Mouse (Mus musculus): ENCODE results near the gene Slc22a13. TPM values are rescaled to one million over a fixed set of nuclear protein-coding genes. Genes with fewer than 3 reads are reported as not detected.

Slc22a13 gene
- total and polyA plus RNA-seq, 2 experiments = 0.06 TPM; not detected in 1

- Histone ChIP-seq H3K27me3 (ENCODE audit: control insufficient read depth, insufficient read depth, low read length) (no peaks in the 10 kb centered on the region), H3K36me3 (ENCODE audit: control insufficient read depth, insufficient read depth, low read length) (no peaks in the 10 kb centered on the region), H3K4me1 (ENCODE audit: control insufficient read depth, insufficient read depth, low read length) (peaks cover 6% of the 10 kb centered on the region; the same call in 1 of the 2 replicates), H3K4me3 (ENCODE audit: insufficient read depth, low read depth, low read length) (no peak overlapping the region), H3K79me2 (ENCODE audit: control insufficient read depth, insufficient read depth, low read length) (no peaks in the 10 kb centered on the region), H3K27ac (replicated peaks; ENCODE audit: insufficient read depth, low read depth, low read length) (no peak overlapping the region), H3K9ac (ENCODE audit: low read depth, low read length) (no peak overlapping the region)
- DNase-seq (ENCODE audit: extremely low read depth, low read depth, low spot score) = no peak
- no peak for TF ChIP-seq CTCF (IDR thresholded peaks at IDR 0.05; ENCODE audit: low read depth, low read length)
- TF ChIP-seq POLR2A (IDR thresholded peaks at IDR 0.05; ENCODE audit: extremely low read depth, insufficient read depth, low read length) = no peak
- 82% methylated on average over 8 of the region's 8 CpGs for WGBS
Measured at GRCm38 (mm10) chr9:119212996-119213395, 4.1 kb upstream of the Slc22a13 start.

GRCm38 (mm10) chr9:119207113-119207512, 1.8 kb downstream of the Slc22a13 start:
- no peak for DNase-seq (ENCODE audit: extremely low read depth, low read depth, low spot score)

DNA sequence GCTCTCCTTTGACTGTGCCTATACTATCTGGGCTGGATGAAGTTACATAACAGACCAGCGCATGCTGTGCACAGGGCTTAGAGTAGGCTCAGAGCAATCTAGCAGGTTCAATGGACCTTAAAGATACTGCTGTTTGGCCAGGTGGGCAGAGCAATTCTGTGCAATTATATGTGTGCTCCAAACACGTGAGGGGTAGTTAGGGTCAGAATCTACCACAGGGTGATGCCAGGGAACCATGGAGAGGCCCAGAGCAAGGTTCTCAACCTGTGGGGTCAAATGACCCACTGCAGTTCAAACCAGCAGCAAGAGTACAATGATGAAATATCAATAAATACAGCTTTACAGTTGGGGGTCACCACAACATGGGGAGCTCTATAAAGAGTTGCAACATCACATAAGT, 2.2 kb downstream of the Slc22a13 start:
- H3K27me3 ChIP-seq (ENCODE audit: control insufficient read depth, insufficient read depth, low read length) = no peaks in the 10 kb centered on the region
- TF ChIP-seq CTCF (IDR thresholded peaks at IDR 0.05; ENCODE audit: low read depth, low read length) = no peak
- no peak for TF ChIP-seq POLR2A (IDR thresholded peaks at IDR 0.05; ENCODE audit: extremely low read depth, insufficient read depth, low read length)
- WGBS = 69% methylated on average over 2 of the region's 2 CpGs
- H3K27ac ChIP-seq (replicated peaks; ENCODE audit: insufficient read depth, low read depth, low read length) = no peak overlapping the region
- no peak for DNase-seq (ENCODE audit: extremely low read depth, low read depth, low spot score)
- no peaks in the 10 kb centered on the region for H3K79me2 ChIP-seq (ENCODE audit: control insufficient read depth, insufficient read depth, low read length)
- no peaks in the 10 kb centered on the region for H3K4me1 ChIP-seq (ENCODE audit: control insufficient read depth, insufficient read depth, low read length)
- H3K4me3 ChIP-seq (ENCODE audit: insufficient read depth, low read depth, low read length) = no peak overlapping the region
- no peak overlapping the region for H3K9ac ChIP-seq (ENCODE audit: low read depth, low read length)
- H3K36me3 ChIP-seq (ENCODE audit: control insufficient read depth, insufficient read depth, low read length) = no peaks in the 10 kb centered on the region

More at GRCm38 (mm10) chr9:119207113-119207512, 1.8 kb downstream of the Slc22a13 start:
- 45% methylated on average over 4 of the region's 4 CpGs for WGBS
- Histone ChIP-seq H3K27ac (replicated peaks; ENCODE audit: insufficient read depth, low read depth, low read length) (no peak overlapping the region), H3K9ac (ENCODE audit: low read depth, low read length) (no peak overlapping the region), H3K4me1 (ENCODE audit: control insufficient read depth, insufficient read depth, low read length) (no peaks in the 10 kb centered on the region), H3K27me3 (ENCODE audit: control insufficient read depth, insufficient read depth, low read length) (no peaks in the 10 kb centered on the region), H3K4me3 (ENCODE audit: insufficient read depth, low read depth, low read length) (no peak overlapping the region), H3K79me2 (ENCODE audit: control insufficient read depth, insufficient read depth, low read length) (no peaks in the 10 kb centered on the region), H3K36me3 (ENCODE audit: control insufficient read depth, insufficient read depth, low read length) (no peaks in the 10 kb centered on the region)
- TF ChIP-seq POLR2A (IDR thresholded peaks at IDR 0.05; ENCODE audit: extremely low read depth, insufficient read depth, low read length) = no peak
- no peak for TF ChIP-seq CTCF (IDR thresholded peaks at IDR 0.05; ENCODE audit: low read depth, low read length)

- H3K79me2 ChIP-seq (ENCODE audit: control insufficient read depth, insufficient read depth, low read length) = no peaks in the 10 kb centered on the region
- H3K36me3 ChIP-seq (ENCODE audit: control insufficient read depth, insufficient read depth, low read length) = no peaks in the 10 kb centered on the region
- no peak overlapping the region for H3K9ac ChIP-seq (ENCODE audit: low read depth, low read length)
- WGBS = 85% methylated on average over 5 of the region's 5 CpGs
- TF ChIP-seq CTCF (IDR thresholded peaks at IDR 0.05; ENCODE audit: low read depth, low read length) (no peak), POLR2A (IDR thresholded peaks at IDR 0.05; ENCODE audit: extremely low read depth, insufficient read depth, low read length) (no peak)
- no peak overlapping the region for H3K4me3 ChIP-seq (ENCODE audit: insufficient read depth, low read depth, low read length)
- no peaks in the 10 kb centered on the region for H3K27me3 ChIP-seq (ENCODE audit: control insufficient read depth, insufficient read depth, low read length)
- no peak overlapping the region for H3K27ac ChIP-seq (replicated peaks; ENCODE audit: insufficient read depth, low read depth, low read length)
- H3K4me1 ChIP-seq (ENCODE audit: control insufficient read depth, insufficient read depth, low read length) = no peaks in the 10 kb centered on the region
- DNase-seq (ENCODE audit: extremely low read depth, low read depth, low spot score) = no peak
Measured at GRCm38 (mm10) chr9:119205756-119206155, 3.1 kb downstream of the Slc22a13 start.

DNA sequence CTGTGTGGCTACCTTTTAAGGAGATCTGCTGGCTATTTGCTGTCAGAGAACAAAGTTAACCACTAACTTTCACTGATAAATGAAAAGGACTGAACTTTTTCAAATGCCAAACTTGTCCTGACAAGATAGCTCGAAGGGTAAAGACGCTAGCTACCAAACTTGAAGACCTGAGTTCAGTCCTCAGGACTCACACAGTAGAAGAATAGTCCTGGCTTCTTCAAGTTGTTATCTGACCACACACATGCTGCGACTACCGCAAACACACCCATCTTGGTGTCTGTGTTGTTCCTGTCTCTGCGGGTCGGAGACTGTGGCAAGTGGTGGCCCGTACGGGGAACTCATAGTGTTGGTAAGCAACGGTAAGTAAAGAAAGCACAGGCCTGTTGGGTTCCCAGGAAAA, 5.3 kb downstream of the Slc22a13 start:
- 97% methylated on average over 9 of the region's 9 CpGs for WGBS
- TF ChIP-seq POLR2A (IDR thresholded peaks at IDR 0.05; ENCODE audit: extremely low read depth, insufficient read depth, low read length) = no peak
- no peak for DNase-seq (ENCODE audit: extremely low read depth, low read depth, low spot score)

DNA sequence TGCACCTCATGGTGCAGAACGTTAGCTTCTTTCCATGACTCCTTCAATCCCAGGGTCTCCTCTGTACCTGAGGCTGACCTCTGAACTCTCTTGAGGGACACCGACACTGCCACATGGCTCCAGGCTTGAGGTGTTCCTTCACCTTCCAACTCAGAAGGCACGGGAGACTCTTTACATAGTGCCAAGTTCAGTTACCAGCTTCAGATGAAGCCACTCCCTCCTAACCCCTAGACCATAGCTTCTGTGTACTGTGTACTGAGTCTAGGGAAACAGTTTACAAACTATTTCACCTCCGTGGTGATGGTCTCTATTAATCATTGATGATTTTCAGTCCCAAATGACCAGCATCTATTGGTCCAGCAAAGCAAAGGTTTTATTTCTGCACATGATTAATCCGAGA, 7.2 kb downstream of the Slc22a13 start:
- WGBS = 77% methylated on average over 5 of the region's 5 CpGs
- no peak for DNase-seq (ENCODE audit: extremely low read depth, low read depth, low spot score)
- peaks cover 6% of the 10 kb centered on the region; the same call in 1 of the 2 replicates for H3K4me1 ChIP-seq (ENCODE audit: control insufficient read depth, insufficient read depth, low read length)
- no peaks in the 10 kb centered on the region for H3K36me3 ChIP-seq (ENCODE audit: control insufficient read depth, insufficient read depth, low read length)
- H3K79me2 ChIP-seq (ENCODE audit: control insufficient read depth, insufficient read depth, low read length) = no peaks in the 10 kb centered on the region
- H3K27me3 ChIP-seq (ENCODE audit: control insufficient read depth, insufficient read depth, low read length) = no peaks in the 10 kb centered on the region
- H3K9ac ChIP-seq (ENCODE audit: low read depth, low read length) = no peak overlapping the region
- no peak overlapping the region for H3K4me3 ChIP-seq (ENCODE audit: insufficient read depth, low read depth, low read length)
- H3K27ac ChIP-seq (replicated peaks; ENCODE audit: insufficient read depth, low read depth, low read length) = no peak overlapping the region
- no peak for TF ChIP-seq CTCF (IDR thresholded peaks at IDR 0.05; ENCODE audit: low read depth, low read length)
- TF ChIP-seq POLR2A (IDR thresholded peaks at IDR 0.05; ENCODE audit: extremely low read depth, insufficient read depth, low read length) = no peak

More for the DNA sequence above, 5.3 kb downstream of the Slc22a13 start:
- no peak overlapping the region for H3K4me3 ChIP-seq (ENCODE audit: insufficient read depth, low read depth, low read length)
- no peak overlapping the region for H3K27ac ChIP-seq (replicated peaks; ENCODE audit: insufficient read depth, low read depth, low read length)
- H3K9ac ChIP-seq (ENCODE audit: low read depth, low read length) = no peak overlapping the region
- H3K36me3 ChIP-seq (ENCODE audit: control insufficient read depth, insufficient read depth, low read length) = no peaks in the 10 kb centered on the region
- no peaks in the 10 kb centered on the region for H3K27me3 ChIP-seq (ENCODE audit: control insufficient read depth, insufficient read depth, low read length)
- H3K79me2 ChIP-seq (ENCODE audit: control insufficient read depth, insufficient read depth, low read length) = no peaks in the 10 kb centered on the region
- H3K4me1 ChIP-seq (ENCODE audit: control insufficient read depth, insufficient read depth, low read length) = peaks cover 5% of the 10 kb centered on the region; the same call in 1 of the 2 replicates
